Mouse (Mus musculus) C2C12 (cell line): Measurements from ENCODE around the gene Ptprn2. TPM values are rescaled to one million over a fixed set of nuclear protein-coding genes. Genes with fewer than 3 reads are reported as not detected.

Source experiments
- H3K27me3 ChIP-seq: one replicate; pipeline ENCODE4 v1.6.1; 2011; ENCODE audit not compliant: control insufficient read depth, insufficient read depth, insufficient read length
- H3K36me3 ChIP-seq: one replicate; pipeline ENCODE4 v1.6.1; 2011; ENCODE audit not compliant: control insufficient read depth, insufficient read depth
- H3K4me3 ChIP-seq: one replicate; pipeline ENCODE4 v1.5.1; 2011; ENCODE audit warnings: mild to moderate bottlenecking, control low read depth; ENCODE audit not compliant: poor library complexity, insufficient read depth, severe bottlenecking
- H3K79me2 ChIP-seq: one replicate; pipeline ENCODE4 v1.6.1; 2011; ENCODE audit not compliant: control insufficient read depth, insufficient read depth
- H3K79me3 ChIP-seq: one replicate; pipeline ENCODE4 v1.6.1; 2011; ENCODE audit warnings: low read depth, control low read depth
- H3ac ChIP-seq: one replicate; pipeline ENCODE3; 2011; ENCODE audit warnings: low read depth; ENCODE audit not compliant: control insufficient read depth, insufficient read length
- CEBPB ChIP-seq: IDR thresholded peaks from one replicate; pipeline ENCODE4 v1.6.1; 2011; ENCODE audit warnings: low read depth, mild to moderate bottlenecking, control low read depth, moderate library complexity
- CTCF ChIP-seq: IDR thresholded peaks from one replicate; pipeline ENCODE4 v1.5.1; 2011; ENCODE audit not compliant: control insufficient read depth, insufficient read depth, insufficient read length
- FOSL1 ChIP-seq: IDR thresholded peaks from one replicate; pipeline ENCODE4 v1.8.0; 2011; ENCODE audit warnings: mild to moderate bottlenecking, low read length; ENCODE audit not compliant: poor library complexity, insufficient read depth, severe bottlenecking
- MAX ChIP-seq: IDR thresholded peaks from one replicate; pipeline ENCODE4 v1.6.1; 2011; ENCODE audit warnings: mild to moderate bottlenecking, control low read depth
- MYOD1 ChIP-seq: IDR thresholded peaks from one replicate; pipeline ENCODE4 v1.6.1; 2011; ENCODE audit warnings: low read depth; ENCODE audit not compliant: control insufficient read depth, insufficient read length
- MYOG ChIP-seq: IDR thresholded peaks from one replicate; pipeline ENCODE4 v1.6.1; 2011; ENCODE audit not compliant: control insufficient read depth, insufficient read length; ENCODE audit errors: extremely low read depth
- USF1 ChIP-seq: IDR thresholded peaks from one replicate; pipeline ENCODE4 v1.6.1; 2011; ENCODE audit warnings: low read depth, mild to moderate bottlenecking, control low read depth, moderate library complexity
- polyA plus RNA-seq: library from polyadenylated mRNA; unstranded; fragments of >200 nt; fragmentation: generic; extraction: Trizol; gene quantifications from one replicate; pipeline ENCODE4 v1.2.1, GENCODE M21; 2012; ENCODE audit warnings: missing spikeins

The Ptprn2 gene
- polyA plus RNA-seq, 1 experiment, result 0.41 TPM

GRCm38 (mm10) chr12:117256849-117257204 is 771.3 kb downstream of the Ptprn2 start:
- TF ChIP-seq CEBPB (no peak), USF1 (no peak), MAX (no peak), MYOD1 (no peak), CTCF (no peak), FOSL1 (no peak), MYOG (no peak)
- no peaks in the 10 kb centered on the region for H3K79me2 ChIP-seq
- no peak overlapping the region for H3K4me3 ChIP-seq
- H3ac ChIP-seq, result no peak overlapping the region
- no peaks in the 10 kb centered on the region for H3K36me3 ChIP-seq
- no peaks in the 10 kb centered on the region for H3K79me3 ChIP-seq
- H3K27me3 ChIP-seq, result no peaks in the 10 kb centered on the region

- Histone ChIP-seq H3K79me2 (no peaks in the 10 kb centered on the region), H3ac (no peak overlapping the region), H3K4me3 (no peak overlapping the region), H3K27me3 (no peaks in the 10 kb centered on the region), H3K36me3 (no peaks in the 10 kb centered on the region), H3K79me3 (no peaks in the 10 kb centered on the region)
- TF ChIP-seq USF1 (no peak), CTCF (no peak), MAX (no peak), MYOD1 (no peak), CEBPB (no peak), MYOG (no peak), FOSL1 (no peak)
Measured at GRCm38 (mm10) chr12:117257205-117257920, 771.8 kb downstream of the Ptprn2 start.

GRCm38 (mm10) chr12:117257921-117258497 is 772.5 kb downstream of the Ptprn2 start:
- Histone ChIP-seq H3ac (no peak overlapping the region), H3K79me3 (no peaks in the 10 kb centered on the region), H3K36me3 (no peaks in the 10 kb centered on the region), H3K27me3 (no peaks in the 10 kb centered on the region), H3K79me2 (no peaks in the 10 kb centered on the region), H3K4me3 (no peak overlapping the region)
- TF ChIP-seq CTCF (no peak), CEBPB (no peak), FOSL1 (no peak), MYOD1 (no peak)

- no peaks in the 10 kb centered on the region for H3K79me3 ChIP-seq
- no peaks in the 10 kb centered on the region for H3K27me3 ChIP-seq
- no peak overlapping the region for H3K4me3 ChIP-seq
- no peak overlapping the region for H3ac ChIP-seq
- no peaks in the 10 kb centered on the region for H3K36me3 ChIP-seq
- TF ChIP-seq MAX, result no peak
- TF ChIP-seq CTCF, result no peak
- no peak for TF ChIP-seq FOSL1
- H3K79me2 ChIP-seq, result no peaks in the 10 kb centered on the region
Measured at GRCm38 (mm10) chr12:117260391-117261164, 775.1 kb downstream of the Ptprn2 start.

GRCm38 (mm10) chr12:117261165-117261440 is 775.6 kb downstream of the Ptprn2 start:
- Histone ChIP-seq H3K79me3 (no peaks in the 10 kb centered on the region), H3K36me3 (no peaks in the 10 kb centered on the region), H3K4me3 (no peak overlapping the region), H3K27me3 (no peaks in the 10 kb centered on the region), H3K79me2 (no peaks in the 10 kb centered on the region), H3ac (no peak overlapping the region)
- no peak for TF ChIP-seq USF1
- no peak for TF ChIP-seq MAX
- no peak for TF ChIP-seq MYOG
- no peak for TF ChIP-seq CTCF
- TF ChIP-seq FOSL1, result no peak
- TF ChIP-seq CEBPB, result no peak
- no peak for TF ChIP-seq MYOD1

GRCm38 (mm10) chr12:117262003-117262402 is 776.5 kb downstream of the Ptprn2 start:
- Histone ChIP-seq H3K27me3 (no peaks in the 10 kb centered on the region), H3K36me3 (no peaks in the 10 kb centered on the region), H3K79me3 (no peaks in the 10 kb centered on the region), H3ac (no peak overlapping the region), H3K4me3 (no peak overlapping the region), H3K79me2 (no peaks in the 10 kb centered on the region)
- TF ChIP-seq CTCF (no peak), MYOD1 (no peak), FOSL1 (no peak), USF1 (no peak), MAX (no peak), MYOG (no peak), CEBPB (no peak)
